Mouse (Mus musculus): ENCODE measurements at regions not wholly inside any gene's neighbourhood (a gene's known extent, or its start where the extent isn't known, plus 50 kb on each side); places are given as distances from the start of the nearest gene placed in this dataset.
A peak's percentile ranks its signal among the peaks of the same experiment; 100 is the strongest.

GRCm38 (mm10) chr12:9978494-9979112 is 391.2 kb upstream of the Nt5c1b start:
- WGBS = 65% methylated on average over 3 of the region's 3 CpGs
- H3K4me3 ChIP-seq (ENCODE audit: low read length) = no peak overlapping the region
- no peaks in the 10 kb centered on the region for H3K36me3 ChIP-seq (ENCODE audit: control insufficient read depth, insufficient read depth, low read length)
- no peaks in the 10 kb centered on the region for H3K27me3 ChIP-seq (ENCODE audit: control insufficient read depth, insufficient read depth, low read length)
- no peak overlapping the region for H3K4me2 ChIP-seq (replicated peaks; ENCODE audit: low read depth, low read length)
- no peaks in the 10 kb centered on the region for H3K9me3 ChIP-seq (ENCODE audit: control insufficient read depth, low read length)
- ATAC-seq (ENCODE audit: low FRiP score, low TSS enrichment) = no peak
- no peak overlapping the region for H3K27ac ChIP-seq (ENCODE audit: low read depth, low read length)
- H3K9ac ChIP-seq (ENCODE audit: low read depth, low read length) = no peak overlapping the region
- H3K4me1 ChIP-seq (ENCODE audit: control insufficient read depth, insufficient read depth, low read length) = no peaks in the 10 kb centered on the region

GRCm38 (mm10) chr12:9979113-9979507 is 390.7 kb upstream of the Nt5c1b start:
- no peak overlapping the region for H3K9ac ChIP-seq (ENCODE audit: low read depth, low read length)
- WGBS = 67% methylated on average over 1 of the region's 1 CpGs
- no peaks in the 10 kb centered on the region for H3K9me3 ChIP-seq (ENCODE audit: control insufficient read depth, low read length)
- no peak overlapping the region for H3K4me2 ChIP-seq (replicated peaks; ENCODE audit: low read depth, low read length)
- H3K4me3 ChIP-seq (ENCODE audit: low read length) = no peak overlapping the region
- H3K4me1 ChIP-seq (ENCODE audit: control insufficient read depth, insufficient read depth, low read length) = no peaks in the 10 kb centered on the region
- no peak overlapping the region for H3K27ac ChIP-seq (ENCODE audit: low read depth, low read length)
- ATAC-seq (ENCODE audit: low FRiP score, low TSS enrichment) = no peak
- H3K36me3 ChIP-seq (ENCODE audit: control insufficient read depth, insufficient read depth, low read length) = no peaks in the 10 kb centered on the region
- no peaks in the 10 kb centered on the region for H3K27me3 ChIP-seq (ENCODE audit: control insufficient read depth, insufficient read depth, low read length)

GRCm38 (mm10) chr12:9991305-9991704 is 378.5 kb upstream of the Nt5c1b start:
- 93% methylated on average over 1 of the region's 1 CpGs for WGBS
- Histone ChIP-seq H3K9me3 (ENCODE audit: control insufficient read depth, low read length) (no peaks in the 10 kb centered on the region), H3K27ac (ENCODE audit: low read depth, low read length) (no peak overlapping the region), H3K4me3 (ENCODE audit: low read length) (no peak overlapping the region), H3K4me2 (replicated peaks; ENCODE audit: low read depth, low read length) (no peak overlapping the region), H3K9ac (ENCODE audit: low read depth, low read length) (no peak overlapping the region), H3K4me1 (ENCODE audit: control insufficient read depth, insufficient read depth, low read length) (no peaks in the 10 kb centered on the region), H3K36me3 (ENCODE audit: control insufficient read depth, insufficient read depth, low read length) (no peaks in the 10 kb centered on the region), H3K27me3 (ENCODE audit: control insufficient read depth, insufficient read depth, low read length) (no peaks in the 10 kb centered on the region)
- no peak for ATAC-seq (ENCODE audit: low FRiP score, low TSS enrichment)

DNA sequence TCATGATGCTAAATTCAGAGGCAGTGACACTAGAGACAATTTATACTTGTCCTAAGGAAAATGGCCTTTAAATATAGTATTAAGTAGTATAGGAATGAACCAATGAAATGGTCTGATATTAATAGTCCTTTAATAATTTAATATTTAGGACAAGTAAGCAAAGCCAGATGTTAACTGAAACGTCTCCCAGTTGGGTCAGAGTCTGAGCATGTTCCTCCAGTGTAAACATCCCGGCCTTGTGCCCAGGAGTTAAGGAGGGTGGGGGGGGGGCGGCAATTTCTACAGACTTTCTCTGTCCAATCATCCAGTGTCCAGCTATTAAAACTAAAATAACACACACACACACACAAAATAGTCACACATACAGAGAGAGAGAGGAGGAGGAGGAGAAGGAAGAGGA is 374.1 kb upstream of the Nt5c1b start:
- WGBS = 72% methylated on average over 3 of the region's 3 CpGs
- Histone ChIP-seq H3K4me1 (ENCODE audit: control insufficient read depth, insufficient read depth, low read length) (peaks cover 3% of the 10 kb centered on the region; the same call in 1 of the 2 replicates), H3K4me3 (ENCODE audit: low read length) (no peak overlapping the region), H3K36me3 (ENCODE audit: control insufficient read depth, insufficient read depth, low read length) (no peaks in the 10 kb centered on the region), H3K4me2 (replicated peaks; ENCODE audit: low read depth, low read length) (no peak overlapping the region), H3K27ac (ENCODE audit: low read depth, low read length) (no peak overlapping the region), H3K27me3 (ENCODE audit: control insufficient read depth, insufficient read depth, low read length) (no peaks in the 10 kb centered on the region), H3K9me3 (ENCODE audit: control insufficient read depth, low read length) (no peaks in the 10 kb centered on the region), H3K9ac (ENCODE audit: low read depth, low read length) (no peak overlapping the region)
- no peak for ATAC-seq (ENCODE audit: low FRiP score, low TSS enrichment)

DNA sequence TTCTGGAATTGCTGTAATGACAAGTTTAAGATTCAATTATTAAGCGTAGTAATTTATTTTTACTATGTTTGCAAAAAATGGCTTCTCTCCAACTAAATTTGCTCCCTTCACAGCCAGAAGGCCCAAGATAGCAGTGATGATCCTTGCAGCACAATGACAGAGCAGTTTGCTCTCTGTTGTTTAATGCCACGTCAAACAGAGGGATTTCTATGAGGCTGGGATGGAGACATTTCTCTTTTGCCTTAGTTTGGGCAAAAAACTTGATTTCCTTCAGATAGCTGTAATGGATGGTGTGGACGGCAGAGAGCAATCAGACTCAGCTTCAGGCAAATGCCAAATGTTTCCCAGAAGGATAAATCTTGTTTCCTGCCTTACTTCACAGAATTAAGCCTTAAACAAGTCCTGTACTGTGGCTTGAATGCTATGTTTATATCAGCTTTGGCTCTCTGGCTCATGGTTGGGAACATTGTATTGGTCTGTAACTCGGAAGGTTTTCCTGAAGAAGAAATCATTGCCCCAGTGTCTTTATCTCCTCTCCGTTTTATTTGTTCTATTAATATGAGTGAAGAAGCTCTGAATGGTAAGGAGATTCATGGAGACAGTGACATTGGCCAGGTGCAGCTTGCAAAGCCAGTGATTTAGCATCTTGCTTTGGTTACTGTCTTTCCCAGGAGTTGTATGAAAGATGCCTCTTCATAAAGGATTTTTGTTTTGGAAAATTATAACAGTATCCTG is 373.2 kb upstream of the Nt5c1b start:
- H3K36me3 ChIP-seq (ENCODE audit: control insufficient read depth, insufficient read depth, low read length) = no peaks in the 10 kb centered on the region
- no peak overlapping the region for H3K4me3 ChIP-seq (ENCODE audit: low read length)
- no peak overlapping the region for H3K9ac ChIP-seq (ENCODE audit: low read depth, low read length)
- peak overlapping the region; percentile 55; the same call in 1 of the 2 replicates for H3K27ac ChIP-seq (ENCODE audit: low read depth, low read length)
- 61% methylated on average over 5 of the region's 5 CpGs for WGBS
- H3K4me1 ChIP-seq (ENCODE audit: control insufficient read depth, insufficient read depth, low read length) = peaks cover 3% of the 10 kb centered on the region; the same call in 1 of the 2 replicates
- no peak for ATAC-seq (ENCODE audit: low FRiP score, low TSS enrichment)
- H3K9me3 ChIP-seq (ENCODE audit: control insufficient read depth, low read length) = no peaks in the 10 kb centered on the region
- no peaks in the 10 kb centered on the region for H3K27me3 ChIP-seq (ENCODE audit: control insufficient read depth, insufficient read depth, low read length)
- no peak overlapping the region; the same call in 1 of the 2 replicates for H3K4me2 ChIP-seq (replicated peaks; ENCODE audit: low read depth, low read length)

DNA sequence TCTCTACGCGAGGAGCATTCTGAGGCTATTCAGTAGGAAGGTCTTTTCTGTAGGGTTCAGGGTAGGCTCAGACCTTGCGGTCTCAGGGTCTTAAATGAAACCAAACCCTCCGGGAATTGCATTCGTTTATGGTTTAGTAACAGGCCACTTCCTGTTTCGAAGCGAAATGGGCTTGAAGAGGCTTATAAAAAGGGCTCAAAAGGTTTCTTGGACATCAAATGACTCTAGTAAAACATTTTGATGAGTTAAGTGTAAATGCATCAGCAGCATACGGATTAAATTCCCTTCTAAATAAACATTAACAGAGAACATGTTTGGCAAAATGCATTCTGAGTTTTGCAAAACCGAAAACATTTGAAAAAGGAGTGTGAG is 372.6 kb upstream of the Nt5c1b start:
- ATAC-seq (ENCODE audit: low FRiP score, low TSS enrichment) = no peak

GRCm38 (mm10) chr12:9997571-9997970 is 372.2 kb upstream of the Nt5c1b start:
- H3K9ac ChIP-seq (ENCODE audit: low read depth, low read length) = no peak overlapping the region
- H3K4me2 ChIP-seq (replicated peaks; ENCODE audit: low read depth, low read length) = no peak overlapping the region; the same call in 1 of the 2 replicates
- no peak for ATAC-seq (ENCODE audit: low FRiP score, low TSS enrichment)
- no peak overlapping the region for H3K27ac ChIP-seq (ENCODE audit: low read depth, low read length)
- no peak overlapping the region for H3K4me3 ChIP-seq (ENCODE audit: low read length)
- no peaks in the 10 kb centered on the region for H3K27me3 ChIP-seq (ENCODE audit: control insufficient read depth, insufficient read depth, low read length)
- no peaks in the 10 kb centered on the region for H3K36me3 ChIP-seq (ENCODE audit: control insufficient read depth, insufficient read depth, low read length)
- WGBS = 28% methylated on average over 3 of the region's 3 CpGs
- H3K9me3 ChIP-seq (ENCODE audit: control insufficient read depth, low read length) = no peaks in the 10 kb centered on the region
- peaks cover 3% of the 10 kb centered on the region; the same call in 1 of the 2 replicates for H3K4me1 ChIP-seq (ENCODE audit: control insufficient read depth, insufficient read depth, low read length)

More for the DNA sequence above, 372.6 kb upstream of the Nt5c1b start:
- WGBS = 34% methylated on average over 9 of the region's 9 CpGs
- Histone ChIP-seq H3K4me1 (ENCODE audit: control insufficient read depth, insufficient read depth, low read length) (peaks cover 3% of the 10 kb centered on the region; the same call in 1 of the 2 replicates), H3K27ac (ENCODE audit: low read depth, low read length) (peak overlapping the region; percentile 55; the same call in 1 of the 2 replicates), H3K36me3 (ENCODE audit: control insufficient read depth, insufficient read depth, low read length) (no peaks in the 10 kb centered on the region), H3K4me3 (ENCODE audit: low read length) (no peak overlapping the region), H3K9ac (ENCODE audit: low read depth, low read length) (no peak overlapping the region), H3K9me3 (ENCODE audit: control insufficient read depth, low read length) (no peaks in the 10 kb centered on the region), H3K27me3 (ENCODE audit: control insufficient read depth, insufficient read depth, low read length) (no peaks in the 10 kb centered on the region), H3K4me2 (replicated peaks; ENCODE audit: low read depth, low read length) (no peak overlapping the region; the same call in 1 of the 2 replicates)

DNA sequence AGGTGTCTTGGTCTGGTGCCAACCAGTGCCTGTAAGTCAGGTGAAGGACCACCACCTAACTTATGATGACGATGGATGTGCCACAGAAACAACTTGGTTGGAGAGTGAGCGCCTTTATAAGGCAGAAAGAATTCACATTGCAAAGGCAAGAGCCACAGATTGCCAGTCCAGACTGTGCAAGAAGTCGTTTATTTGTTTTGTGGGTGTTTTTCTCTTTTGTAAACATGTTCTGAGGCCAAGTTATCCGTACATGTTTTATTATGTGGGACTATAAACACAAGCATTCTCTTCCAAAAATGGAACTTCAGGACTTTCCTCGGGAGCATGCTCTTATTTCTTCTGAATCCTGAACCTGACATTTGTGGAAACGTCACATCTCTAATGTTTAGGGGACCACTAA is 369.8 kb upstream of the Nt5c1b start:
- peaks cover 3% of the 10 kb centered on the region; the same call in 1 of the 2 replicates for H3K4me1 ChIP-seq (ENCODE audit: control insufficient read depth, insufficient read depth, low read length)
- no peak overlapping the region for H3K4me2 ChIP-seq (replicated peaks; ENCODE audit: low read depth, low read length)
- no peak overlapping the region for H3K4me3 ChIP-seq (ENCODE audit: low read length)
- 73% methylated on average over 6 of the region's 6 CpGs for WGBS
- no peaks in the 10 kb centered on the region for H3K9me3 ChIP-seq (ENCODE audit: control insufficient read depth, low read length)
- no peaks in the 10 kb centered on the region for H3K36me3 ChIP-seq (ENCODE audit: control insufficient read depth, insufficient read depth, low read length)
- no peak overlapping the region for H3K27ac ChIP-seq (ENCODE audit: low read depth, low read length)
- H3K9ac ChIP-seq (ENCODE audit: low read depth, low read length) = no peak overlapping the region
- ATAC-seq (ENCODE audit: low FRiP score, low TSS enrichment) = no peak
- no peaks in the 10 kb centered on the region for H3K27me3 ChIP-seq (ENCODE audit: control insufficient read depth, insufficient read depth, low read length)

GRCm38 (mm10) chr12:10008473-10008872 is 361.3 kb upstream of the Nt5c1b start:
- Histone ChIP-seq H3K4me1 (ENCODE audit: control insufficient read depth, insufficient read depth, low read length) (no peaks in the 10 kb centered on the region), H3K36me3 (ENCODE audit: control insufficient read depth, insufficient read depth, low read length) (no peaks in the 10 kb centered on the region), H3K9me3 (ENCODE audit: control insufficient read depth, low read length) (no peaks in the 10 kb centered on the region), H3K4me2 (replicated peaks; ENCODE audit: low read depth, low read length) (no peak overlapping the region), H3K4me3 (ENCODE audit: low read length) (no peak overlapping the region), H3K9ac (ENCODE audit: low read depth, low read length) (no peak overlapping the region), H3K27me3 (ENCODE audit: control insufficient read depth, insufficient read depth, low read length) (no peaks in the 10 kb centered on the region), H3K27ac (ENCODE audit: low read depth, low read length) (no peak overlapping the region)
- ATAC-seq (ENCODE audit: low FRiP score, low TSS enrichment) = no peak
- WGBS = 86% methylated on average over 3 of the region's 3 CpGs

Data from kidney, embryonic 14.5 days (tissue).